Mouse (Mus musculus) adrenal gland, postnatal 0 days (tissue): ENCODE measurements around the gene Scgb1b15. TPM values are rescaled to one million over a fixed set of nuclear protein-coding genes. Genes with fewer than 3 reads are reported as not detected.

Experiments
- polyA plus RNA-seq: library from polyadenylated mRNA; unstranded; fragments of >200 nt; fragmentation: Nextera tagmentation; extraction: Ambion mirVana; gene quantifications from 2 replicates; pipeline ENCODE4 v1.2.1, GENCODE M21; 2015

Gene Scgb1b15
- polyA plus RNA-seq, result not detected in 2 replicates

GRCm38 (mm10) chr7:32836254-32836653 is at the start of gene Scgb1b15:
TSS of gene Scgb1b15 (plus strand) at chr7:32836554.

GRCm38 (mm10) chr7:32829562-32829961 is 6.8 kb upstream of the Scgb1b15 start, which contains the start of gene Scgb2b15:
TSS of gene Scgb2b15 (minus strand) at chr7:32829662.

Other genes starting within 250 kb of the Scgb1b15 start
- gene Scgb2b15, start 6.9 kb upstream of the Scgb1b15 start, polyA plus RNA-seq, result not detected in 2 replicates
- not detected in 2 replicates for gene Scgb2b17, start 220.0 kb downstream of the Scgb1b15 start, polyA plus RNA-seq
- not detected in 2 replicates for gene Scgb1b17, start 226.9 kb downstream of the Scgb1b15 start, polyA plus RNA-seq